Mouse (Mus musculus): ENCODE measurements around the gene Reg3g. TPM values are rescaled to one million over a fixed set of nuclear protein-coding genes. Genes with fewer than 3 reads are reported as not detected.
"Not testable (repeated sequence)": the region's sequence is repeated elsewhere in the genome, so short reads cannot be mapped to it uniquely, and the experiment has no call there.

The Reg3g gene
- polyA plus RNA-seq, 1 experiment from 2014 or later, result not detected

DNA sequence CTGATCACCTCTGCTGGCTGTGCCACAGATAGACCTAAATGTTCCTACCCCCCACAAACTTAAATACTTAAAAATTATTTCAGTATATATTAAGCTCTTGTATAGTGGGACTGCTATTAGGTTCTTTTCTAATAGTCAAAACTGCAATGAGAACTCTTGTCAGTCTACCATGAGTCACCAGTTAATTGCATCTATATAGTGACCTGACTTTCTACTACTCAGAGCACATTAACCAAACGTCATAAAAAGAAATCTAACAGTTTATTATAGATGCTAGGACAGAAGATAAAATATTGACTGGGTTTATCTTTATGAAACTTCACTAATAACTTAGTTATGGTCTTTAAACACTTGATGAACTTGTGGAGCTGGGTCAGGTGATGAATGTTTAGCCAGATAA is 21.5 kb downstream of the Reg3g start:
- no peak overlapping the region for H3K4me3 ChIP-seq (replicated peaks)
- no peak for ATAC-seq (replicated peaks; ENCODE audit: low FRiP score)
- no peak overlapping the region for H3K9ac ChIP-seq
- H3K27me3 ChIP-seq, result no peaks in the 10 kb centered on the region
- H3K36me3 ChIP-seq, result no peaks in the 10 kb centered on the region
- H3K4me2 ChIP-seq, result no peak overlapping the region
- H3K27ac ChIP-seq, result no peak overlapping the region
- no peaks in the 10 kb centered on the region for H3K9me3 ChIP-seq (replicated peaks)
- WGBS, result 62% methylated on average over 1 of the region's 1 CpGs
- H3K4me1 ChIP-seq, result no peaks in the 10 kb centered on the region

GRCm38 (mm10) chr6:78425497-78425896 is 43.2 kb downstream of the Reg3g start:
- Histone ChIP-seq H3K9ac (no peak overlapping the region), H3K9me3 (replicated peaks) (no peaks in the 10 kb centered on the region), H3K27me3 (no peaks in the 10 kb centered on the region)

GRCm38 (mm10) chr6:78422411-78422810 is 46.3 kb downstream of the Reg3g start, which contains the start of gene Reg1:
Reg1 (plus strand) TSS chr6:78422711.
- not testable (repeated sequence) for H3K27ac ChIP-seq; H3K9me3 ChIP-seq (replicated peaks)

More at GRCm38 (mm10) chr6:78425497-78425896, 43.2 kb downstream of the Reg3g start:
- Histone ChIP-seq H3K4me2 (no peak overlapping the region), H3K4me3 (replicated peaks) (no peak overlapping the region), H3K36me3 (no peaks in the 10 kb centered on the region), H3K4me1 (no peaks in the 10 kb centered on the region), H3K27ac (no peak overlapping the region)
- no peak for ATAC-seq (replicated peaks; ENCODE audit: low FRiP score)
- 90% methylated on average over 3 of the region's 3 CpGs for WGBS

More at GRCm38 (mm10) chr6:78422411-78422810, 46.3 kb downstream of the Reg3g start, which contains the start of gene Reg1:
- H3K4me2 ChIP-seq; H3K36me3 ChIP-seq; H3K27me3 ChIP-seq; H3K9ac ChIP-seq; H3K4me3 ChIP-seq (replicated peaks); ATAC-seq (replicated peaks; ENCODE audit: low FRiP score); H3K4me1 ChIP-seq: not testable (repeated sequence)

Other genes with a start within 250 kb of the Reg3g start
- not detected in 2 replicates for gene Reg3b, start 98.2 kb downstream of the Reg3g start, polyA plus RNA-seq (2015; fragmentation: Nextera tagmentation; extraction: Ambion mirVana)
- not detected in 2 replicates for gene Reg3d, start 90.0 kb downstream of the Reg3g start, polyA plus RNA-seq (2015; fragmentation: Nextera tagmentation; extraction: Ambion mirVana)
- not detected in 2 replicates for gene Reg3a, start 88.2 kb downstream of the Reg3g start, polyA plus RNA-seq (2015; fragmentation: Nextera tagmentation; extraction: Ambion mirVana)
- gene Reg2, start 73.2 kb downstream of the Reg3g start, polyA plus RNA-seq (2015; fragmentation: Nextera tagmentation; extraction: Ambion mirVana), result not detected in 2 replicates
- gene Reg1, start 46.2 kb downstream of the Reg3g start, polyA plus RNA-seq (2015; fragmentation: Nextera tagmentation; extraction: Ambion mirVana), result 0.21 TPM in 1 of 2 replicates, not detected in the other

Data from kidney, embryonic 15.5 days (tissue).